Mouse (Mus musculus): ENCODE data around the gene Rhpn2. TPM values are rescaled to one million over a fixed set of nuclear protein-coding genes. Genes with fewer than 3 reads are reported as not detected.
A peak's percentile ranks its signal among the peaks of the same experiment; 100 is the strongest.

Gene Rhpn2
- total and polyA plus RNA-seq, 2 experiments from 2014 or later = 3.0 to 4.7 TPM

- Histone ChIP-seq H3K4me3 (ENCODE audit: low read length) (no peak overlapping the region), H3K36me3 (ENCODE audit: insufficient read depth, low read length) (no peaks in the 10 kb centered on the region), H3K27ac (no peak overlapping the region), H3K27me3 (ENCODE audit: insufficient read depth, low read length) (no peaks in the 10 kb centered on the region), H3K9ac (replicated peaks; ENCODE audit: low read length) (no peak overlapping the region), H3K4me2 (ENCODE audit: low read depth, low read length) (no peak overlapping the region), H3K9me3 (ENCODE audit: low read length) (no peaks in the 10 kb centered on the region), H3K4me1 (ENCODE audit: insufficient read depth, low read length) (no peaks in the 10 kb centered on the region)
- ATAC-seq (no peak), DNase-seq (ENCODE audit: low spot score) (no peak)
- WGBS = 39% methylated on average over 2 of the region's 2 CpGs
- TF ChIP-seq CTCF (IDR thresholded peaks at IDR 0.05; ENCODE audit: low read depth) = no peak
Measured at GRCm38 (mm10) chr7:35382706-35383353, 48.9 kb downstream of the Rhpn2 start.

GRCm38 (mm10) chr7:35386525-35386952, 52.6 kb downstream of the Rhpn2 start:
- 70% methylated on average over 6 of the region's 6 CpGs for WGBS
- TF ChIP-seq CTCF (IDR thresholded peaks at IDR 0.05; ENCODE audit: low read depth) = peak; percentile 40
- DNase-seq (ENCODE audit: low spot score) = no peak
- Histone ChIP-seq H3K27ac (no peak overlapping the region), H3K4me3 (ENCODE audit: low read length) (no peak overlapping the region), H3K4me2 (ENCODE audit: low read depth, low read length) (no peak overlapping the region), H3K9ac (replicated peaks; ENCODE audit: low read length) (no peak overlapping the region), H3K27me3 (ENCODE audit: insufficient read depth, low read length) (no peaks in the 10 kb centered on the region), H3K9me3 (ENCODE audit: low read length) (no peaks in the 10 kb centered on the region), H3K36me3 (ENCODE audit: insufficient read depth, low read length) (peaks cover 3% of the 10 kb centered on the region; the same call in 1 of the 2 replicates), H3K4me1 (ENCODE audit: insufficient read depth, low read length) (no peaks in the 10 kb centered on the region)
- ATAC-seq = no peak

GRCm38 (mm10) chr7:35388694-35389093, 54.7 kb downstream of the Rhpn2 start:
- Histone ChIP-seq H3K4me1 (ENCODE audit: insufficient read depth, low read length) (no peaks in the 10 kb centered on the region), H3K27me3 (ENCODE audit: insufficient read depth, low read length) (no peaks in the 10 kb centered on the region), H3K36me3 (ENCODE audit: insufficient read depth, low read length) (peaks cover 5% of the 10 kb centered on the region; the same call in 1 of the 2 replicates), H3K4me3 (ENCODE audit: low read length) (no peak overlapping the region), H3K27ac (no peak overlapping the region), H3K9ac (replicated peaks; ENCODE audit: low read length) (no peak overlapping the region), H3K4me2 (ENCODE audit: low read depth, low read length) (no peak overlapping the region), H3K9me3 (ENCODE audit: low read length) (no peaks in the 10 kb centered on the region)
- TF ChIP-seq CTCF (IDR thresholded peaks at IDR 0.05; ENCODE audit: low read depth) = no peak
- DNase-seq (ENCODE audit: low spot score) = no peak
- ATAC-seq = no peak
- 64% methylated on average over 6 of the region's 6 CpGs for WGBS

- peak; percentile 55 for TF ChIP-seq CTCF (IDR thresholded peaks at IDR 0.05; ENCODE audit: low read depth)
- no peak for ATAC-seq
- DNase-seq (ENCODE audit: low spot score) = peak; percentile 25
- Histone ChIP-seq H3K4me1 (ENCODE audit: insufficient read depth, low read length) (peaks cover 12% of the 10 kb centered on the region), H3K9me3 (ENCODE audit: low read length) (no peaks in the 10 kb centered on the region), H3K9ac (replicated peaks; ENCODE audit: low read length) (no peak overlapping the region), H3K27me3 (ENCODE audit: insufficient read depth, low read length) (no peaks in the 10 kb centered on the region), H3K36me3 (ENCODE audit: insufficient read depth, low read length) (peaks cover 5% of the 10 kb centered on the region; the same call in 1 of the 2 replicates), H3K4me3 (ENCODE audit: low read length) (no peak overlapping the region), H3K4me2 (ENCODE audit: low read depth, low read length) (no peak overlapping the region), H3K27ac (no peak overlapping the region)
- 64% methylated on average over 5 of the region's 5 CpGs for WGBS
Measured at GRCm38 (mm10) chr7:35392935-35393334, 59.0 kb downstream of the Rhpn2 start.

GRCm38 (mm10) chr7:35395734-35396456, 61.9 kb downstream of the Rhpn2 start:
- Histone ChIP-seq H3K9me3 (ENCODE audit: low read length) (no peaks in the 10 kb centered on the region), H3K27me3 (ENCODE audit: insufficient read depth, low read length) (no peaks in the 10 kb centered on the region), H3K36me3 (ENCODE audit: insufficient read depth, low read length) (peaks cover 19% of the 10 kb centered on the region; the same call in 1 of the 2 replicates), H3K27ac (peak overlapping the region; percentile 56; the same call in 1 of the 2 replicates), H3K4me2 (ENCODE audit: low read depth, low read length) (peak overlapping the region; percentile 77), H3K4me3 (ENCODE audit: low read length) (peak overlapping the region; percentile 54), H3K9ac (replicated peaks; ENCODE audit: low read length) (peak overlapping the region; percentile 51), H3K4me1 (ENCODE audit: insufficient read depth, low read length) (peaks cover 12% of the 10 kb centered on the region)
- no peak for TF ChIP-seq CTCF (IDR thresholded peaks at IDR 0.05; ENCODE audit: low read depth)
- DNase-seq (ENCODE audit: low spot score) = no peak
- WGBS = 13% methylated on average over 17 of the region's 17 CpGs
- ATAC-seq = no peak

GRCm38 (mm10) chr7:35396542-35397168, 62.7 kb downstream of the Rhpn2 start, which contains the start of the genes Faap24 and Cep89:
Faap24 (minus strand) TSS chr7:35396836.
Cep89 (plus strand) TSS chr7:35397035.
- Histone ChIP-seq H3K9me3 (ENCODE audit: low read length) (no peaks in the 10 kb centered on the region), H3K4me1 (ENCODE audit: insufficient read depth, low read length) (peaks cover 12% of the 10 kb centered on the region), H3K9ac (replicated peaks; ENCODE audit: low read length) (peak within 1 kb of the TSS; percentile 63), H3K4me3 (ENCODE audit: low read length) (peak within 1 kb of the TSS; percentile 54), H3K27me3 (ENCODE audit: insufficient read depth, low read length) (no peaks in the 10 kb centered on the region), H3K4me2 (ENCODE audit: low read depth, low read length) (peak within 1 kb of the TSS; percentile 82), H3K27ac (peak within 1 kb of the TSS; percentile 68), H3K36me3 (ENCODE audit: insufficient read depth, low read length) (peaks cover 15% of the 10 kb centered on the region; the same call in 1 of the 2 replicates)
- peak; percentile 99 for ATAC-seq
- DNase-seq (ENCODE audit: low spot score) = peak; percentile 99
- TF ChIP-seq CTCF (IDR thresholded peaks at IDR 0.05; ENCODE audit: low read depth) = no peak; the same call in 1 of the 2 replicates
- 1% methylated on average over 28 of the region's 28 CpGs for WGBS

All from hindbrain, postnatal 0 days (tissue).